ENCODE assay signal across 28 mouse cellular contexts in the genomic region with DNA sequence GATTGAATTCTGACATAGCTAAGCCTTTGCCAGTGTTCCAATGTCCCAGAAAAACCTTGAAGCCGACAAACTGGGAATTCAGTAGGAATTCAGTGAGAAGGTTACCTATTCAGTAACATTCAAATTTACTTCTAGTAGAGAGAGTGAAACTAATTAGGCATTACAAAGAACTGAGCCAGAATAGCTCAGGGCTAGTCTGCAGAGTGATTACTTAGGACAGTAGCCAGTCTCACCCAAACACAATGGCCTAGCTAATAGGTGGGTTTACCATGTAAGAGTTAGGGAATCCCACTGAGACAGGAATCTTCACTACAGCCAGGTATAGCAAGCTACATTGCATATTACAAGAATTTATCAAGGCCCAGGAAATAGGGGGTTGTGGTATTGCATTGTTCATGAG. TPM values are rescaled to one million over a fixed set of nuclear protein-coding genes. Genes with fewer than 3 reads are reported as not detected.
"Had no signal": no experiment of that assay in that cellular context is flagged by ENCODE, and none has a peak within 500 bp of the region (broad histone marks: within the 10 kb centered on the region; RNA-seq: fewer than 3 reads in every experiment).

No protein-coding gene starts in this region.

RNA-seq across cellular contexts. Expression of a gene that starts 22.7 kb away (rescaled TPM):
- polyA plus RNA-seq: limb, embryonic 10.5 days; limb, embryonic 11.5 days; limb, embryonic 12.5 days; limb, embryonic 13.5 days; limb, embryonic 14.5 days; limb, embryonic 15.5 days; liver, embryonic 11.5 days; liver, embryonic 12.5 days; liver, embryonic 13.5 days; liver, embryonic 14.5 days; liver, embryonic 15.5 days; liver, embryonic 16.5 days; lung, adult 2 months; lung, embryonic 14.5 days; lung, embryonic 15.5 days; lung, embryonic 16.5 days; macrophage; midbrain, embryonic 10.5 days; midbrain, embryonic 11.5 days; midbrain, embryonic 12.5 days; midbrain, embryonic 13.5 days; midbrain, embryonic 15.5 days; midbrain, embryonic 16.5 days; myocyte; neural tube, embryonic 11.5 days; neural tube, embryonic 12.5 days had no signal

RNA-seq across cellular contexts. Expression of a gene that starts 29.1 kb away (rescaled TPM):
- polyA plus RNA-seq: limb, embryonic 10.5 days; limb, embryonic 11.5 days; limb, embryonic 12.5 days; limb, embryonic 13.5 days; liver, adult 2 months; liver, embryonic 11.5 days; liver, embryonic 12.5 days; liver, embryonic 13.5 days; liver, embryonic 14.5 days; liver, embryonic 15.5 days; liver, embryonic 16.5 days; liver, postnatal 0 days; lung, embryonic 14.5 days; lung, embryonic 15.5 days; lung, embryonic 16.5 days; macrophage; midbrain, embryonic 10.5 days; myocyte; neural tube, embryonic 11.5 days had no signal

RNA-seq across cellular contexts. Expression of a gene that starts 49.1 kb away (rescaled TPM):
- polyA plus RNA-seq: limb, embryonic 10.5 days; limb, embryonic 11.5 days; limb, embryonic 12.5 days; limb, embryonic 13.5 days; limb, embryonic 14.5 days; limb, embryonic 15.5 days; liver, embryonic 11.5 days; liver, embryonic 12.5 days; lung, embryonic 14.5 days; lung, embryonic 16.5 days; macrophage; midbrain, embryonic 10.5 days; midbrain, embryonic 11.5 days; midbrain, embryonic 12.5 days; myocyte; neural tube, embryonic 11.5 days had no signal
